Mouse (Mus musculus) ovary, postnatal 36 days (tissue): ENCODE results near the gene Mthfd1l.

Experiments
- DNase-seq: peaks from one replicate; pipeline ENCODE4 v3.0.0; 2022; ENCODE audit warnings: low spot score, mixed read lengths

The Mthfd1l gene

DNA sequence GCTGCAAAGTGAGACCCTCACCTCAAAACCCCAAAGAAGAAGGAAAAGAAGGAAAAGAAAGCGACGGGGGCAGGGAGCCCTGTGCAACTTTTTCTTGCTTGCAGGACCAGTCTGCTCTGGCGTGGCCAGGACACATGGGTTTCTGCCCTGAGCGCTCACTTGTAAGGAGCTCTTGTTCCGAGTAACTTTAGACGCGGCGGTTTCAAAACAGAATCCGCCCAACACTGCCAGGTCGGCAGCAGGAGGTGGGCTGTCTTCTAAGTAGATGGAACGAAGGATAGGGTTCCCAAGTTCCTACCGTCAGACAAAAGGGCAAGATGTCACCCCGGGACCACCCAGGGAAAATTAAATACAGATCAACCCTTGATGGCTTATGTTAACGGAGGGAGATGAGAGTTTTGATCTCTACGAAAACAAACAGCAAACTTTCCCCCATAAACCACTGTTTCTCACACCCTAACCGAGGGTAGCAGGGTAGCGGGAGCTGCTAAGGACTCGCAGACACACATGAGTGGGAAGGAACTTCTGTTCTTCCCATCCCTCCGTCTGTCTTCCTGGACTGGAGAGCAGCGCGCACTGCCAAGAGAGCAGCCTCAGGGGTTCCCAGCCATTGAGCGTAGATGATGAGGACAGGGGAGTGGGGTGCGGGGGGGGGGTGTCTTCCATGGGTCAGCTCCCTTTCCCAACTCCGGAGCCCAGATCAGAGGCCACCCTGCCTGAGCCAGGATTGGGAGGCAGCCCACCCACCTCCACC is 237.6 kb downstream of the Mthfd1l start:
- DNase-seq = no peak

DNA sequence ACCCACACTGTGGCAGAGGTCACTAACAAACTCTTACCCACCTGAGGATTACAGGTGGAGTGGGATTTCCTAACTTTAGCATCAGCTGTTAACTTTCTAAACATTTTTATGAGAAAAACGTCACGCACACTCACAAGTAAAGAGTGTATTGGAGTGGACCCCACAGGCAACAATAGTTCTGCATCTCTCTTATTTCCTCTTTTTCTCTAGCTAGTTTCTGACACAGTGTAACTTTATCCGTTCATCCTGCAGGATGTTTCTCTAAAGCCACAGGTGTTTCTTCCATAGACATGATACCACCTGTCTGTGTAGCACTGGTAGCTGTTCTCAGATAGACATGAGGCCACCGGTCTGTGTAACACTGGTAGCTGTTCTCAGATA is 238.1 kb downstream of the Mthfd1l start:
- no peak for DNase-seq
